Mouse (Mus musculus): ENCODE measurements around the gene Cdc42bpa. TPM values are rescaled to one million over a fixed set of nuclear protein-coding genes. Genes with fewer than 3 reads are reported as not detected.

The Cdc42bpa gene
- 131 TPM for polyA plus RNA-seq (2014; fragmentation: Illumina TruSeq; extraction: RNeasy Lipid Tissue Mini Kit (QIAGEN cat#74804))

GRCm38 (mm10) chr1:179959721-179960542, at the start of gene Cdc42bpa:
Gene Cdc42bpa, plus strand, starts transcription at chr1:179960472.

GRCm38 (mm10) chr1:180198959-180199714, 238.9 kb downstream of the Cdc42bpa start, which contains the start of gene Coq8a:
Gene Coq8a, minus strand, starts transcription at chr1:180199602.

Other genes with a start within 250 kb of the Cdc42bpa start
- not detected for gene Kif28, start 215.2 kb upstream of the Cdc42bpa start, polyA plus RNA-seq (2014; fragmentation: Illumina TruSeq; extraction: RNeasy Lipid Tissue Mini Kit (QIAGEN cat#74804))
- not detected for gene Gm10518, start 157.1 kb upstream of the Cdc42bpa start, polyA plus RNA-seq (2014; fragmentation: Illumina TruSeq; extraction: RNeasy Lipid Tissue Mini Kit (QIAGEN cat#74804))
- 85.1 TPM for gene Ahctf1, start 156.8 kb upstream of the Cdc42bpa start, polyA plus RNA-seq (2014; fragmentation: Illumina TruSeq; extraction: RNeasy Lipid Tissue Mini Kit (QIAGEN cat#74804))
- 7.2 TPM for gene Coq8a, start 239.1 kb downstream of the Cdc42bpa start, polyA plus RNA-seq (2014; fragmentation: Illumina TruSeq; extraction: RNeasy Lipid Tissue Mini Kit (QIAGEN cat#74804))